Mouse (Mus musculus): ENCODE data around the gene Acad10. TPM values are rescaled to one million over a fixed set of nuclear protein-coding genes. Genes with fewer than 3 reads are reported as not detected.
"Not testable (repeated sequence)": the region's sequence is repeated elsewhere in the genome, so short reads cannot be mapped to it uniquely, and the experiment has no call there.

Gene Acad10
- polyA plus RNA-seq, 1 experiment from 2014 or later, result 1.7 TPM

- WGBS, result 77% methylated on average over 3 of the region's 3 CpGs
Measured at GRCm38 (mm10) chr5:121614921-121615320, 45.4 kb downstream of the Acad10 start.

GRCm38 (mm10) chr5:121612036-121612435 lies 48.3 kb downstream of the Acad10 start:
- Histone ChIP-seq H3K9me3 (no peaks in the 10 kb centered on the region), H3K9ac (no peak overlapping the region), H3K27ac (replicated peaks) (no peak overlapping the region), H3K4me1 (no peaks in the 10 kb centered on the region), H3K36me3 (no peaks in the 10 kb centered on the region), H3K4me3 (no peak overlapping the region), H3K27me3 (replicated peaks) (no peaks in the 10 kb centered on the region), H3K4me2 (no peak overlapping the region)
- 77% methylated on average over 6 of the region's 6 CpGs for WGBS
- ATAC-seq (ENCODE audit: extremely low read depth, insufficient number of reproducible peaks, low FRiP score, low TSS enrichment), result no peak

More at GRCm38 (mm10) chr5:121614921-121615320, 45.4 kb downstream of the Acad10 start:
- H3K4me1 ChIP-seq, result peaks cover 13% of the 10 kb centered on the region
- not testable (repeated sequence) for H3K36me3 ChIP-seq; H3K4me3 ChIP-seq; H3K9ac ChIP-seq; H3K27me3 ChIP-seq (replicated peaks); ATAC-seq (ENCODE audit: extremely low read depth, insufficient number of reproducible peaks, low FRiP score, low TSS enrichment); H3K9me3 ChIP-seq; H3K4me2 ChIP-seq; H3K27ac ChIP-seq (replicated peaks)

- not testable (repeated sequence) for ATAC-seq (ENCODE audit: extremely low read depth, insufficient number of reproducible peaks, low FRiP score, low TSS enrichment); H3K9ac ChIP-seq; H3K36me3 ChIP-seq; H3K4me2 ChIP-seq; H3K27me3 ChIP-seq (replicated peaks); H3K9me3 ChIP-seq; H3K4me3 ChIP-seq; H3K27ac ChIP-seq (replicated peaks); H3K4me1 ChIP-seq
- 41% methylated on average over 7 of the region's 8 CpGs for WGBS
Measured at GRCm38 (mm10) chr5:121609556-121610135, 50.7 kb downstream of the Acad10 start.

- ATAC-seq (ENCODE audit: extremely low read depth, insufficient number of reproducible peaks, low FRiP score, low TSS enrichment), result no peak
- H3K36me3 ChIP-seq, result no peaks in the 10 kb centered on the region
Measured at GRCm38 (mm10) chr5:121606151-121606550, 54.2 kb downstream of the Acad10 start.

GRCm38 (mm10) chr5:121603815-121604214 lies 56.5 kb downstream of the Acad10 start:
- H3K27me3 ChIP-seq (replicated peaks); H3K9me3 ChIP-seq; H3K9ac ChIP-seq; H3K4me3 ChIP-seq; H3K4me1 ChIP-seq; ATAC-seq (ENCODE audit: extremely low read depth, insufficient number of reproducible peaks, low FRiP score, low TSS enrichment); H3K4me2 ChIP-seq; H3K36me3 ChIP-seq; H3K27ac ChIP-seq (replicated peaks): not testable (repeated sequence)
- WGBS, result 58% methylated on average over 1 of the region's 1 CpGs

More at GRCm38 (mm10) chr5:121606151-121606550, 54.2 kb downstream of the Acad10 start:
- Histone ChIP-seq H3K27ac (replicated peaks) (no peak overlapping the region), H3K9me3 (no peaks in the 10 kb centered on the region), H3K9ac (no peak overlapping the region), H3K4me1 (peaks cover 4% of the 10 kb centered on the region; the same call in 1 of the 2 replicates), H3K4me3 (no peak overlapping the region), H3K27me3 (replicated peaks) (no peaks in the 10 kb centered on the region), H3K4me2 (no peak overlapping the region)
- WGBS, result 0% methylated on average over 2 of the region's 2 CpGs

GRCm38 (mm10) chr5:121601547-121602299 lies 58.6 kb downstream of the Acad10 start:
- Histone ChIP-seq H3K4me2 (no peak overlapping the region; the same call in 1 of the 2 replicates), H3K36me3 (no peaks in the 10 kb centered on the region), H3K27ac (replicated peaks) (no peak overlapping the region), H3K27me3 (replicated peaks) (peaks cover 11% of the 10 kb centered on the region; the same call in 1 of the 2 replicates), H3K4me3 (no peak overlapping the region), H3K4me1 (peaks cover 7% of the 10 kb centered on the region), H3K9ac (peak overlapping the region; percentile 48), H3K9me3 (no peaks in the 10 kb centered on the region)
- 29% methylated on average over 9 of the region's 9 CpGs for WGBS
- ATAC-seq (ENCODE audit: extremely low read depth, insufficient number of reproducible peaks, low FRiP score, low TSS enrichment), result no peak

- no peak for ATAC-seq (ENCODE audit: extremely low read depth, insufficient number of reproducible peaks, low FRiP score, low TSS enrichment)
- Histone ChIP-seq H3K4me2 (no peak overlapping the region), H3K9ac (no peak overlapping the region), H3K36me3 (no peaks in the 10 kb centered on the region), H3K4me3 (no peak overlapping the region), H3K4me1 (peaks cover 23% of the 10 kb centered on the region), H3K9me3 (no peaks in the 10 kb centered on the region), H3K27ac (replicated peaks) (no peak overlapping the region), H3K27me3 (replicated peaks) (peaks cover 11% of the 10 kb centered on the region; the same call in 1 of the 2 replicates)
- 59% methylated on average over 13 of the region's 13 CpGs for WGBS
Measured at GRCm38 (mm10) chr5:121598871-121599610, 61.3 kb downstream of the Acad10 start.

GRCm38 (mm10) chr5:121597991-121598537 lies 62.2 kb downstream of the Acad10 start:
- Histone ChIP-seq H3K4me2 (no peak overlapping the region), H3K27ac (replicated peaks) (no peak overlapping the region), H3K4me1 (peaks cover 28% of the 10 kb centered on the region), H3K4me3 (no peak overlapping the region), H3K36me3 (no peaks in the 10 kb centered on the region), H3K9ac (no peak overlapping the region), H3K9me3 (no peaks in the 10 kb centered on the region), H3K27me3 (replicated peaks) (peaks cover 11% of the 10 kb centered on the region; the same call in 1 of the 2 replicates)
- ATAC-seq (ENCODE audit: extremely low read depth, insufficient number of reproducible peaks, low FRiP score, low TSS enrichment), result no peak
- WGBS, result 75% methylated on average over 7 of the region's 7 CpGs

GRCm38 (mm10) chr5:121597332-121597731 lies 63.0 kb downstream of the Acad10 start:
- peaks cover 11% of the 10 kb centered on the region; the same call in 1 of the 2 replicates for H3K27me3 ChIP-seq (replicated peaks)
- no peaks in the 10 kb centered on the region for H3K9me3 ChIP-seq
- no peak overlapping the region for H3K27ac ChIP-seq (replicated peaks)
- H3K36me3 ChIP-seq, result no peaks in the 10 kb centered on the region
- no peak overlapping the region for H3K9ac ChIP-seq
- peaks cover 35% of the 10 kb centered on the region for H3K4me1 ChIP-seq
- ATAC-seq (ENCODE audit: extremely low read depth, insufficient number of reproducible peaks, low FRiP score, low TSS enrichment), result no peak
- no peak overlapping the region for H3K4me3 ChIP-seq
- H3K4me2 ChIP-seq, result no peak overlapping the region
- WGBS, result 54% methylated on average over 4 of the region's 4 CpGs

- no peak overlapping the region for H3K9ac ChIP-seq
- H3K36me3 ChIP-seq, result no peaks in the 10 kb centered on the region
- no peak overlapping the region for H3K27ac ChIP-seq (replicated peaks)
- no peaks in the 10 kb centered on the region for H3K9me3 ChIP-seq
- H3K4me2 ChIP-seq, result no peak overlapping the region
- no peak overlapping the region for H3K4me3 ChIP-seq
- peaks cover 42% of the 10 kb centered on the region for H3K4me1 ChIP-seq
- 36% methylated on average over 6 of the region's 6 CpGs for WGBS
- no peak for ATAC-seq (ENCODE audit: extremely low read depth, insufficient number of reproducible peaks, low FRiP score, low TSS enrichment)
- H3K27me3 ChIP-seq (replicated peaks), result peaks cover 13% of the 10 kb centered on the region; the same call in 1 of the 2 replicates
Measured at GRCm38 (mm10) chr5:121596226-121596625, 64.1 kb downstream of the Acad10 start.

GRCm38 (mm10) chr5:121595758-121596157 lies 64.6 kb downstream of the Acad10 start:
- Histone ChIP-seq H3K9ac (no peak overlapping the region), H3K27me3 (replicated peaks) (peaks cover 13% of the 10 kb centered on the region; the same call in 1 of the 2 replicates), H3K27ac (replicated peaks) (no peak overlapping the region), H3K4me2 (no peak overlapping the region), H3K4me1 (peaks cover 45% of the 10 kb centered on the region), H3K36me3 (no peaks in the 10 kb centered on the region), H3K9me3 (no peaks in the 10 kb centered on the region), H3K4me3 (no peak overlapping the region)
- no peak for ATAC-seq (ENCODE audit: extremely low read depth, insufficient number of reproducible peaks, low FRiP score, low TSS enrichment)
- 58% methylated on average over 6 of the region's 6 CpGs for WGBS
